Mouse (Mus musculus) bone marrow, adult 2 months (tissue): Measurements from ENCODE around the gene P4hb.

Experiments
- CTCF ChIP-seq: fragments of 200-500 bp; IDR thresholded peaks from 2 replicates; pipeline ENCODE4 v1.5.1; 2011; ENCODE audit warnings: low read length, control low read depth; ENCODE audit not compliant: control insufficient read depth, insufficient read depth
- POLR2A ChIP-seq: fragments of 200-500 bp; IDR thresholded peaks from 2 replicates; pipeline ENCODE4 v1.6.1; 2011; ENCODE audit warnings: low read depth, mild to moderate bottlenecking, control low read depth, low read length, borderline replicate concordance; ENCODE audit not compliant: control insufficient read depth

DNA sequence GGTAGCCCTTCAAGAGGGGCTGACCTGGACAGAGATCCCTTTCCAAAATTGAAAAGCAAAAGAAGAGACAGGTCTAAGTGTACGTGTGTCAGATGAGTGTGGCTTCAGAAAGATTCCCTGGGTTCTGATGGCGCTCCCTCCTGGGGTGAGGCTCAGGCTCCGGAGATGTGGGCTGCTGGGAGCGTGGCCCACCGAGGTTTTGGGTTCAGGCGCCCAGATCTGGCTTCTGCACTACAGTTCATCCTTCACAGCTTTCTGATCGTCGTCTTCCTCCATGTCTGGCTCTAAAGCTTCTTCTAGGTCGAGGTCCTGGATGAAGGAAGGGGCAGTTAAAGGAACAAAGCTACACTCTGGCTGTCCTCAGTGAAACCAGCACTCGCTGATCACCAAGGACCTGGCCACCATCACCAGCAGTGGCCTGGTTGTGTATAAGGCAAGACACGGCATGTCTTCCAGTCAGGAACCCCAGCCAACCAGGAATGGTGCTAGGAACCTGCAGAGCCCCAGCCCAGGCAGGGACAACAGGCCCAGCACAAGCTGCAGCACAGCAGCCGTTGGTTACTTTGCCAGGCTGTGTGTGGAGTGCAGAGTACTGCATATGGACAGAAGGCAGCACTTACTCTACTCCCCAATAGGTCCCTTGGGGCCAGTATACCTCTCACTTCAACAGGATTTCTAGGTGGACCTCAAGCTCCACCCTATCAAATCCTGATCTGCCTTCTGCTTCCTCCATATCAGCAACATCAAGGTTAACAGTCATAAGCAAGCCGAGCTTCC lies 11.9 kb downstream of the P4hb start:
- TF ChIP-seq CTCF (no peak), POLR2A (no peak)
